Mouse (Mus musculus) neural tube, postnatal 0 days (tissue): ENCODE measurements around the gene Acsm5. TPM values are rescaled to one million over a fixed set of nuclear protein-coding genes. Genes with fewer than 3 reads are reported as not detected.

Experiments used
- polyA plus RNA-seq: library from polyadenylated mRNA; unstranded; fragments of >200 nt; fragmentation: Nextera tagmentation; extraction: Ambion mirVana; gene quantifications from 2 replicates; pipeline ENCODE4 v1.2.1, GENCODE M21; 2015

Acsm5 gene
- 0.25 and 0.32 TPM in 2 replicates for polyA plus RNA-seq

DNA sequence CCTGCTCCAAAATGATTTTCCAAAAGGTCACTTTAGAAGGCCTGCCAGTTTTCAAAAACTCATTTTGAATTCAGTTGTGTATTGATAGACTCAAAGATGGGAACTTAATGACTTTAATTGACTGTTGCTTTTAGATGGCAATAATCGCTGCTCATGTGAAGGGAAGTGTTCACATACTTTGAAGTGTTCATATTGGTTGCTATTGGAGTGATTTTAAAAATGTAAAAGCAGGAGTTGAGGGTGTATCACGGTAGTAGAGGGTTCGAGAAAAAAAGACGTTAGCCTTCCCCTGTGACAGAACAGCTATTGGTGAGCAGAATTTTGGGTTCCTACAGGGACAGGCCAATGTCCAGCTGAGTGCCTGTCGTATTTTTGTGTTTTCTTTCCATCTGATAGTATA, at the start of gene Acsm5:
Gene Acsm5, plus strand, starts transcription at position 301 of the 400 bp plus-strand sequence.

DNA sequence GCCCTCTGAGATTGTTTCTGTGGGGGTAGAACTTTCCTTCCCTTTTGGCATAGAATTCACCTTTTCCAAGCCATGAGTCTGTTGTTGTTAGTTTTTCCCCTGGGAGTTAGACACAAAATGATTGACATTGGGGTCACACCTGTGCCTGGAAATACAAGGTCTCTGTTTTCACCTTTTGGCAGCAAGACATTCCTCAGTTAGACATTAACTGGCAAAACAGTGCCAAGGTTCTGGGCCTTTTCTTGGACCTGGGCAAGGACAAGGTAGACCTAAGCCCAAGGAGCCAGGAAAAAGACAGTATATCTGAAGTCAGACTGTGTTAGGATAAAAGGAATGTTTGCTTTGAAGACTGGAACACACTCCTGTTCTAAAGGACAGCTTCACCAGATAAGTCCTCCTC, 40.0 kb upstream of the Acsm5 start, which contains the start of gene Umod:
Gene Umod, minus strand, starts transcription at position 27 of the 400 bp plus-strand sequence.

GRCm38 (mm10) chr7:119523389-119523788, 4.1 kb downstream of the Acsm5 start, which contains the start of gene Pdilt:
Gene Pdilt (minus strand): TSS chr7:119523489.

DNA sequence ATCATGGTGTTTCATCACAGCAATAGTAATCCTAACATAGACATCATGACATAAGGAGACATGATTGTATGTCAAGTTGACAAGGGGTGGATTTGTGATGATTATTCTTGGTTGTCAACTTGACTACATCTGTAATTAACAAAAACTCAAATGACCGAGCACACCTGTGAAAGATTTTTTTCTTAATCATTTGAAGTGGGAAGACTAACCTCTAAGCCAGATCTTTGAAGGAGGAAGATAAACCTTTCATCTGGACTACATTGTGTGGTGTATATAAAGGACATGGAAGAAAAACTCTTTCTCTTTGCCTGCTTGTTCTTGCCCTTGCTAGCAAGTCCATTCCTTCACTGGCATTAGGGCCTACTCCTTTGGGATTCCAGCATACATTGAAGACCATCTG, 34.8 kb downstream of the Acsm5 start, which contains the start of gene Acsm2:
Gene Acsm2, plus strand, starts transcription at position 301 of the 400 bp plus-strand sequence.

Other genes starting within 250 kb of the Acsm5 start
- not detected in 2 replicates for gene Gp2, start 60.2 kb upstream of the Acsm5 start, polyA plus RNA-seq
- gene Umod, start 40.2 kb upstream of the Acsm5 start, polyA plus RNA-seq: not detected in 2 replicates
- gene Pdilt, start 4.0 kb downstream of the Acsm5 start, polyA plus RNA-seq: 0.10 and 0.12 TPM in 2 replicates
- gene Acsm2, start 34.9 kb downstream of the Acsm5 start, polyA plus RNA-seq: not detected in 2 replicates
- not detected in 2 replicates for gene Acsm1, start 87.6 kb downstream of the Acsm5 start, polyA plus RNA-seq
- gene Acsm4, start 170.6 kb downstream of the Acsm5 start, polyA plus RNA-seq: not detected in 2 replicates
- gene Thumpd1, start 201.3 kb downstream of the Acsm5 start, polyA plus RNA-seq: 44.6 and 47.4 TPM in 2 replicates
- 0.13 and 0.43 TPM in 2 replicates for gene Acsm3, start 241.5 kb downstream of the Acsm5 start, polyA plus RNA-seq